Mouse (Mus musculus) neural tube, embryonic 12.5 days (tissue): ENCODE results near the gene Car4. TPM values are rescaled to one million over a fixed set of nuclear protein-coding genes. Genes with fewer than 3 reads are reported as not detected.

ENCODE experiments used
- polyA plus RNA-seq: library from polyadenylated mRNA; unstranded; fragments of >200 nt; fragmentation: Nextera tagmentation; extraction: Ambion mirVana; gene quantifications from 2 replicates; pipeline ENCODE4 v1.2.1, GENCODE M21; 2016

Gene Car4
- polyA plus RNA-seq, 1 experiment from 2014 or later: 5.7 TPM

Other genes starting within 250 kb of the Car4 start
- gene Mrm1, start 138.3 kb upstream of the Car4 start, polyA plus RNA-seq: 8.9 and 10.5 TPM in 2 replicates
- 8.2 and 8.9 TPM in 2 replicates for gene Dhrs11, start 128.8 kb upstream of the Car4 start, polyA plus RNA-seq
- gene Ggnbp2, start 87.0 kb upstream of the Car4 start, polyA plus RNA-seq: 80.0 and 93.3 TPM in 2 replicates
- 8.2 and 8.8 TPM in 2 replicates for gene Myo19, start 77.6 kb upstream of the Car4 start, polyA plus RNA-seq
- gene Pigw, start 77.5 kb upstream of the Car4 start, polyA plus RNA-seq: 1.9 and 2.8 TPM in 2 replicates
- 61.4 and 63.5 TPM in 2 replicates for gene Znhit3, start 41.4 kb upstream of the Car4 start, polyA plus RNA-seq
- gene Usp32, start 182.4 kb downstream of the Car4 start, polyA plus RNA-seq: 9.1 and 9.4 TPM in 2 replicates
- 0.49 and 0.73 TPM in 2 replicates for gene 1700125H20Rik, start 212.6 kb downstream of the Car4 start, polyA plus RNA-seq